Mouse (Mus musculus): Measurements from ENCODE around the gene Mmd2.

GRCm38 (mm10) chr5:142520360-142520759, 88.2 kb downstream of the Mmd2 start:
- TF ChIP-seq CTCF (IDR thresholded peaks at IDR 0.05; ENCODE audit: extremely low read depth, insufficient read depth, insufficient read length, insufficient replicate concordance) (no peak), POLR2A (IDR thresholded peaks at IDR 0.05; ENCODE audit: low read depth, low read length) (no peak)
